27 mouse cellular contexts compared by ENCODE assay signal in genomic region chr6:88215797-88216196, GRCm38 (mm10). TPM values are rescaled to one million over a fixed set of nuclear protein-coding genes. Genes with fewer than 3 reads are reported as not detected.
DNase-seq lines count a peak whose midpoint lies in the region; ATAC-seq and TF ChIP-seq lines count a peak whose summit lies in the region.
"Had no signal": no experiment of that assay in that cellular context is flagged by ENCODE, and none has a peak within 500 bp of the region (broad histone marks: within the 10 kb centered on the region; RNA-seq: fewer than 3 reads in every experiment).

No protein-coding gene starts in this region.

- no peaks in the 10 kb centered on the region for H3K9me3 ChIP-seq in embryonic facial prominence, embryonic 12.5 days
- peaks cover 5% of the 10 kb centered on the region; the same call in 1 of the 2 replicates for H3K9me3 ChIP-seq in embryonic facial prominence, embryonic 10.5 days
- no peaks in the 10 kb centered on the region for H3K9me3 ChIP-seq in kidney, embryonic 15.5 days (replicated peaks)
- no peaks in the 10 kb centered on the region for H3K9me3 ChIP-seq in ES-Bruce4 (replicated peaks; ENCODE audit: control insufficient read depth, insufficient read depth, low read length, poor library complexity, severe bottlenecking)
- H3K9me3 ChIP-seq: forebrain, embryonic 13.5 days; heart, embryonic 10.5 days; hindbrain, embryonic 12.5 days; intestine, embryonic 15.5 days had no signal

- TF ChIP-seq CTCF in ES-Bruce4 (IDR thresholded peaks at IDR 0.05; ENCODE audit: low read depth, low read length): no peak

- no peaks in the 10 kb centered on the region for H3K27me3 ChIP-seq in embryonic facial prominence, embryonic 12.5 days
- 0 out of 2 replicates have a peak, but pooled peaks cover 12% of the 10 kb centered on the region for H3K27me3 ChIP-seq in embryonic facial prominence, embryonic 10.5 days (replicated peaks; ENCODE audit: low read depth, poor library complexity, severe bottlenecking)
- 0 out of 2 replicates have a peak, but pooled peaks cover 3% of the 10 kb centered on the region for H3K27me3 ChIP-seq in kidney, embryonic 15.5 days
- H3K27me3 ChIP-seq in ES-Bruce4 (ENCODE audit: control insufficient read depth, insufficient read depth, low read length, poor library complexity, severe bottlenecking): no peaks in the 10 kb centered on the region
- H3K27me3 ChIP-seq: forebrain, embryonic 13.5 days; intestine, embryonic 15.5 days had no signal

- TF ChIP-seq EP300 in ES-Bruce4 (IDR thresholded peaks at IDR 0.05; ENCODE audit: insufficient read depth, low read depth, low read length): 0 out of 2 replicates have a peak, but pooled peaks have one; percentile 11

- TF ChIP-seq POLR2A in ES-Bruce4 (IDR thresholded peaks at IDR 0.05; ENCODE audit: insufficient read depth, low read length): no peak

- 0 out of 2 replicates have a peak, but pooled peaks cover 4% of the 10 kb centered on the region for H3K4me1 ChIP-seq in embryonic facial prominence, embryonic 12.5 days
- H3K4me1 ChIP-seq in embryonic facial prominence, embryonic 10.5 days: peaks cover 11% of the 10 kb centered on the region
- H3K4me1 ChIP-seq in kidney, embryonic 15.5 days: 0 out of 2 replicates have a peak, but pooled peaks cover 3% of the 10 kb centered on the region
- peaks cover 6% of the 10 kb centered on the region for H3K4me1 ChIP-seq in ES-Bruce4 (ENCODE audit: control insufficient read depth, insufficient read depth, low read length)
- H3K4me1 ChIP-seq: forebrain, embryonic 13.5 days; heart, embryonic 10.5 days; heart, embryonic 13.5 days; intestine, embryonic 15.5 days had no signal

- peak; percentile 35; the same call in 1 of the 2 replicates for ATAC-seq in embryonic facial prominence, embryonic 12.5 days (ENCODE audit: insufficient number of reproducible peaks, insufficient read depth, low FRiP score, low TSS enrichment)
- peak; percentile 33; the same call in 1 of the 2 replicates for ATAC-seq in kidney, embryonic 15.5 days (replicated peaks; ENCODE audit: low FRiP score)
- ATAC-seq: activated CD4-positive, CD25-positive, alpha-beta regulatory T cell, adult 4 months; forebrain, embryonic 13.5 days; forebrain, embryonic 16.5 days; hindbrain, embryonic 16.5 days; intestine, embryonic 15.5 days had no signal

- 42% methylated on average over 6 of the region's 6 CpGs for WGBS in embryonic facial prominence, embryonic 12.5 days
- WGBS in embryonic facial prominence, embryonic 10.5 days: 44% methylated on average over 6 of the region's 6 CpGs
- WGBS in kidney, embryonic 15.5 days: 46% methylated on average over 6 of the region's 6 CpGs

- no peak overlapping the region for H3K4me2 ChIP-seq in embryonic facial prominence, embryonic 12.5 days (replicated peaks)
- no peak overlapping the region for H3K4me2 ChIP-seq in kidney, embryonic 15.5 days
- H3K4me2 ChIP-seq: forebrain, embryonic 13.5 days; heart, embryonic 13.5 days; hindbrain, embryonic 12.5 days; intestine, embryonic 15.5 days had no signal

- H3K27ac ChIP-seq in embryonic facial prominence, embryonic 12.5 days: no peak overlapping the region
- no peak overlapping the region for H3K27ac ChIP-seq in embryonic facial prominence, embryonic 10.5 days (replicated peaks)
- H3K27ac ChIP-seq in kidney, embryonic 15.5 days: no peak overlapping the region
- no peak overlapping the region for H3K27ac ChIP-seq in ES-Bruce4 (ENCODE audit: insufficient read depth, low read length)
- H3K27ac ChIP-seq: forebrain, embryonic 10.5 days; forebrain, embryonic 13.5 days; heart, adult 2 months; heart, embryonic 10.5 days; heart, embryonic 13.5 days; hindbrain, embryonic 12.5 days; intestine, embryonic 15.5 days had no signal

- no peak for DNase-seq in embryonic facial prominence, embryonic 10.5 days (ENCODE audit: low spot score)
- no peak for DNase-seq in kidney, postnatal 14 days
- no peak for DNase-seq in cerebellum, postnatal 14 days
- DNase-seq: adrenal gland, adult 8-10 months; adrenal gland, postnatal 36 days; cerebellum, adult 18-20 months; cerebellum, adult 9-10 months; cerebellum, postnatal 25 days; gastrocnemius, postnatal 10 days; gastrocnemius, postnatal 36 days; heart, adult 2 months; heart, postnatal 14 days; heart, postnatal 4 days had no signal

- no peaks in the 10 kb centered on the region for H3K36me3 ChIP-seq in embryonic facial prominence, embryonic 12.5 days
- no peaks in the 10 kb centered on the region for H3K36me3 ChIP-seq in embryonic facial prominence, embryonic 10.5 days (replicated peaks)
- no peaks in the 10 kb centered on the region for H3K36me3 ChIP-seq in kidney, embryonic 15.5 days
- no peaks in the 10 kb centered on the region for H3K36me3 ChIP-seq in ES-Bruce4 (ENCODE audit: control insufficient read depth, insufficient read depth, low read length, poor library complexity, severe bottlenecking)
- H3K36me3 ChIP-seq: forebrain, embryonic 10.5 days; heart, embryonic 10.5 days; heart, embryonic 13.5 days; hindbrain, embryonic 12.5 days; intestine, embryonic 15.5 days had no signal

- H3K9ac ChIP-seq in embryonic facial prominence, embryonic 12.5 days: no peak overlapping the region
- H3K9ac ChIP-seq in kidney, embryonic 15.5 days: no peak overlapping the region
- H3K9ac ChIP-seq in ES-Bruce4 (ENCODE audit: low read depth, poor library complexity, severe bottlenecking): no peak overlapping the region
- H3K9ac ChIP-seq: forebrain, embryonic 13.5 days; heart, embryonic 13.5 days; hindbrain, embryonic 12.5 days; intestine, embryonic 15.5 days had no signal

- no peak overlapping the region for H3K4me3 ChIP-seq in embryonic facial prominence, embryonic 12.5 days
- H3K4me3 ChIP-seq in embryonic facial prominence, embryonic 10.5 days: no peak overlapping the region
- no peak overlapping the region for H3K4me3 ChIP-seq in kidney, embryonic 15.5 days (replicated peaks)
- H3K4me3 ChIP-seq in ES-Bruce4 (ENCODE audit: low read depth, low read length): no peak overlapping the region
- H3K4me3 ChIP-seq: forebrain, embryonic 10.5 days; forebrain, embryonic 13.5 days; heart, adult 2 months; heart, embryonic 10.5 days; heart, embryonic 13.5 days; hindbrain, embryonic 12.5 days; intestine, embryonic 15.5 days had no signal

RNA-seq across cellular contexts. Expression of gene Dnajb8, which starts 6.3 kb away (rescaled TPM):
- polyA plus RNA-seq in embryonic facial prominence, embryonic 12.5 days (2016; fragmentation: Nextera tagmentation; extraction: Ambion mirVana): not detected in 2 replicates
- not detected in 2 replicates for polyA plus RNA-seq in embryonic facial prominence, embryonic 10.5 days (2016; fragmentation: Nextera tagmentation; extraction: Ambion mirVana)
- polyA plus RNA-seq in kidney, embryonic 15.5 days (2015; fragmentation: Nextera tagmentation; extraction: Ambion mirVana): not detected in 2 replicates
- polyA plus RNA-seq in ES-Bruce4 (2011; ENCODE audit: insufficient read depth, insufficient read length, low read depth, missing spikeins): not detected in 2 replicates
- polyA plus RNA-seq: activated CD4-positive, CD25-positive, alpha-beta regulatory T cell, adult 4 months; embryonic facial prominence, embryonic 14.5 days; forebrain, embryonic 10.5 days; forebrain, embryonic 13.5 days; forebrain, embryonic 16.5 days; heart, embryonic 10.5 days; heart, embryonic 13.5 days; heart, embryonic 16.5 days; hindbrain, embryonic 12.5 days; hindbrain, embryonic 16.5 days; intestine, embryonic 15.5 days had no signal

RNA-seq across cellular contexts. Expression of gene Gata2, which starts 22.1 kb away (rescaled TPM):
- 40.3 and 50.4 TPM in 2 replicates for polyA plus RNA-seq in embryonic facial prominence, embryonic 12.5 days (2016; fragmentation: Nextera tagmentation; extraction: Ambion mirVana)
- 34.6 and 35.9 TPM in 2 replicates for polyA plus RNA-seq in embryonic facial prominence, embryonic 10.5 days (2016; fragmentation: Nextera tagmentation; extraction: Ambion mirVana)
- 42.1 and 59.5 TPM in 2 replicates for polyA plus RNA-seq in kidney, embryonic 15.5 days (2015; fragmentation: Nextera tagmentation; extraction: Ambion mirVana)
- 6.0 and 8.3 TPM in 2 replicates for polyA plus RNA-seq in ES-Bruce4 (2011; ENCODE audit: insufficient read depth, insufficient read length, low read depth, missing spikeins)
- polyA plus RNA-seq: activated CD4-positive, CD25-positive, alpha-beta regulatory T cell, adult 4 months had no signal
